Mouse (Mus musculus) stomach, postnatal 0 days (tissue): ENCODE data around the gene Tcn2. TPM values are rescaled to one million over a fixed set of nuclear protein-coding genes. Genes with fewer than 3 reads are reported as not detected.

Experiments
- ATAC-seq: fragments of 200-750 bp; cut with Nextera tagmentation; 2 replicates; pipeline ENCODE4 v1.8.0; 2017; ENCODE audit not compliant: low FRiP score, low TSS enrichment
- DNase-seq: peaks from one replicate; pipeline ENCODE4 v3.0.0-alpha.2; 2016; ENCODE audit warnings: low spot score
- H3K27ac ChIP-seq: fragments of 300-500 bp; sonication (generic); replicated peaks from 2 replicates; pipeline ENCODE4 v1.5.1; 2014; ENCODE audit warnings: mild to moderate bottlenecking, control low read depth
- H3K27me3 ChIP-seq: fragments of 300-500 bp; sonication (generic); 2 replicates; pipeline ENCODE4 v1.6.1; 2014; ENCODE audit warnings: low read length; ENCODE audit not compliant: control insufficient read depth, insufficient read depth
- H3K36me3 ChIP-seq: fragments of 300-500 bp; sonication (generic); 2 replicates; pipeline ENCODE4 v1.6.1; 2014; ENCODE audit warnings: low read length, mixed read lengths; ENCODE audit not compliant: control insufficient read depth, insufficient read depth
- H3K4me1 ChIP-seq: fragments of 300-500 bp; sonication (generic); replicated peaks from 2 replicates; pipeline ENCODE4 v1.6.1; 2014; ENCODE audit warnings: antibody characterized with exemption; ENCODE audit not compliant: control insufficient read depth, insufficient read depth
- H3K4me2 ChIP-seq: fragments of 300-500 bp; sonication (generic); replicated peaks from 2 replicates; pipeline ENCODE4 v1.6.1; 2014; ENCODE audit warnings: low read depth, mild to moderate bottlenecking, control low read depth, moderate library complexity
- H3K4me3 ChIP-seq: fragments of 300-500 bp; sonication (generic); 2 replicates; pipeline ENCODE4 v1.5.1; 2014; ENCODE audit warnings: low read depth, low read length, control low read depth
- H3K9ac ChIP-seq: fragments of 300-500 bp; sonication (generic); 2 replicates; pipeline ENCODE4 v1.6.1; 2014; ENCODE audit warnings: mild to moderate bottlenecking, low read length, control low read depth, mixed read lengths
- H3K9me3 ChIP-seq: fragments of 300-500 bp; sonication (generic); 2 replicates; pipeline ENCODE4 v1.6.1; 2016; ENCODE audit warnings: low read length; ENCODE audit not compliant: control insufficient read depth
- CTCF ChIP-seq: IDR thresholded peaks from 2 replicates; pipeline ENCODE4 v1.5.1; 2016; ENCODE audit warnings: antibody characterized with exemption, low read depth, mild to moderate bottlenecking, moderate library complexity
- EP300 ChIP-seq: optimal IDR thresholded peaks from 2 replicates; pipeline ENCODE3; 2016; ENCODE audit warnings: antibody characterized with exemption
- WGBS: fragments of 180-500 bp; shearing (Covaris S2); extraction: QIAGEN DNeasy Blood & Tissue Kit; methylation state at CpG from one replicate; pipeline ENCODE4 v1.1.7; 2014; 5-methylcytosine and 5-hydroxymethylcytosine counted together
- polyA plus RNA-seq: library from polyadenylated mRNA; unstranded; fragments of >200 nt; fragmentation: Nextera tagmentation; extraction: Ambion mirVana; gene quantifications from 2 replicates; pipeline ENCODE4 v1.2.1, GENCODE M21; 2015

The Tcn2 gene
- polyA plus RNA-seq, 1 experiment from 2014 or later = 47.5 TPM

DNA sequence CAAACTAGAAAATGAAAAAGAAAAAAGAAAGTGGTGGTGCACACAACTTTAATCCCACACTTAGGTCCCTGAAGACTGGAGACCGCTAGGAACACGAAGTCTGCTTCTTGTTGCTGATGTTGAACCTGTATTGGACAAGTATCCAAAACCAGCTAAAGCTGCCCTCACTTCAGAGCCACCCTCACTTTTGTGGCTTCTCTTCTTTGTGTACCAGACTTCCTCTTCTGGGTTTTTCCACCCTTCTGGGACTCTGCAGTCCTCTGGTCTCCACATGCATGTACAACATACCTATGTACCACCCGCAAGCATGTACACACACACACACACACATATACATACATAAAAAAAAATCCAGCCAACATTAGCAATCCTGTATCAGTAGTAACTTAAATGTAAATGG is 48.2 kb downstream of the Tcn2 start:
- no peak overlapping the region for H3K4me3 ChIP-seq
- no peak overlapping the region for H3K9ac ChIP-seq
- ATAC-seq (no peak), DNase-seq (no peak)
- TF ChIP-seq CTCF = no peak
- no peak for TF ChIP-seq EP300
- 90% methylated on average over 3 of the region's 3 CpGs for WGBS
- H3K27me3 ChIP-seq = no peaks in the 10 kb centered on the region
- no peaks in the 10 kb centered on the region for H3K36me3 ChIP-seq
- H3K27ac ChIP-seq = no peak overlapping the region
- H3K4me2 ChIP-seq = no peak overlapping the region
- no peaks in the 10 kb centered on the region for H3K9me3 ChIP-seq
- H3K4me1 ChIP-seq = no peaks in the 10 kb centered on the region

DNA sequence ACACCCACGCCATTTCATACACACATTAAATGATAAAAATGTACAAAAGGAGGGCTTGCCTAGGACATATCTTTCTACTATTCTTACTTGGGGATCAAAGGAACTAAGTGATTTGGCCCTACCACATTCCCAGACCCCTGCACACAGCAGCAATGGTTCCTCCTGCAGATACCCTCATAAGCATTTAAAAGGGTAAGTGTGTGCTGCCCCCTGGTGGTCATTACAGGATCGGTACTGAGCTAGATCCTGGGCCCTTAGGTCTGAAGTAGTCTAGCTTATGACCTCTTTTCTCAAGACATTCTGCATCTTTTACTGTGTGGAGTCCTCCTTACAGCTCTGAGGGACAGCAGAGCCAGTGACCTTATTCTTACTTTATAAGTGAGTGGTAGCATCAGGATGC is 52.1 kb downstream of the Tcn2 start:
- TF ChIP-seq CTCF (peak; percentile 90), EP300 (no peak)
- ATAC-seq = 0 out of 2 replicates have a peak, but pooled peaks have one; percentile 49
- DNase-seq = peak; percentile 70
- Histone ChIP-seq H3K4me2 (no peak overlapping the region), H3K36me3 (no peaks in the 10 kb centered on the region), H3K4me3 (no peak overlapping the region), H3K27me3 (no peaks in the 10 kb centered on the region), H3K9ac (no peak overlapping the region), H3K4me1 (no peaks in the 10 kb centered on the region), H3K27ac (no peak overlapping the region), H3K9me3 (no peaks in the 10 kb centered on the region)
- 39% methylated on average over 2 of the region's 2 CpGs for WGBS

DNA sequence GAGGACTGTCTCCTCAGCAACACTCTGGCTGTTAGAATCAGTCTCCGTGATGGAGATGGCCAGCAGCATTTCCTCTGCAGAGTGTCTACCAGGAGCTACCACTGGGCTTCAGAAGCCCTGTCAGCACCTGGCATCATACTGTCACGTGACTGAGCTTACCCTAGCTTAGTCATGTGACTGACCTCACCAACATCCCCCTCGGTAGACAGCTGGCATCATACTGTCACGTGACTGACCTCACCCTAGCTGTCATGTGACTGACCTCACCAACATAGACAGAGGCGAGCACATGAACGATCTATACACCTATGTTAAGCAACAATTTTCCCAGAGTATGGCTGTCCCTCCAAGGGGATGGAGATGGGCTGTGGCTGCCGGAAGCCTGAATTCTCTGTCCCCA is 53.3 kb downstream of the Tcn2 start:
- no peak overlapping the region for H3K9ac ChIP-seq
- WGBS = 69% methylated on average over 7 of the region's 7 CpGs
- H3K4me2 ChIP-seq = no peak overlapping the region
- no peaks in the 10 kb centered on the region for H3K36me3 ChIP-seq
- H3K9me3 ChIP-seq = no peaks in the 10 kb centered on the region
- ATAC-seq (no peak), DNase-seq (no peak)
- H3K27ac ChIP-seq = no peak overlapping the region
- no peak overlapping the region for H3K4me3 ChIP-seq
- no peaks in the 10 kb centered on the region for H3K27me3 ChIP-seq
- H3K4me1 ChIP-seq = no peaks in the 10 kb centered on the region
- TF ChIP-seq EP300 = no peak
- TF ChIP-seq CTCF = no peak

DNA sequence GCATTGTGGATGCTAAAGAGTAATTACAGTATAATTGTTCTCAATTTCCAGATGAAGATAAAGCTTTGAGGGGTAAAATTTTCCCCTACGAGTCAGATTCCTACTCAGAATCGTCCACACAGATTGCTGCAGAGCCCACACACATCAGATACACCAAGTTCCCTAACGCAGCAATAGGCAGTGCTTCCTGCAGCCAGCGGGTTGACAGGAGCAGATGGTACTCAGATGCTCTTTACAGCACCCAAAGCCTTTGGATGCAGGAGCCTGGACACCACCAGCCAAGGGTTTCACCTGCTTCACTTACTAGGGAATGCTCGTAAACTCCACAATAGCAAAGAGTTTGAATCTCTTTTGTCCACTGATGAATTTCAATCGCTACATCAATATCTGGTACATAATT is 55.5 kb downstream of the Tcn2 start:
- Histone ChIP-seq H3K9ac (no peak overlapping the region), H3K4me3 (no peak overlapping the region), H3K27me3 (no peaks in the 10 kb centered on the region), H3K4me1 (no peaks in the 10 kb centered on the region), H3K36me3 (no peaks in the 10 kb centered on the region), H3K4me2 (no peak overlapping the region), H3K9me3 (no peaks in the 10 kb centered on the region), H3K27ac (no peak overlapping the region)
- DNase-seq = no peak
- ATAC-seq = no peak
- 69% methylated on average over 6 of the region's 6 CpGs for WGBS
- TF ChIP-seq CTCF (no peak), EP300 (no peak)

Other genes with a start within 250 kb of the Tcn2 start
- 0.42 and 0.69 TPM in 2 replicates for gene Osbp2, start 68.3 kb downstream of the Tcn2 start, polyA plus RNA-seq
- gene 4921536K21Rik, start 37.1 kb downstream of the Tcn2 start, polyA plus RNA-seq = 0.12 TPM in 2 replicates
- 2.8 TPM in 2 replicates for gene Dusp18, start 36.9 kb downstream of the Tcn2 start, polyA plus RNA-seq
- gene Slc35e4, start 17.5 kb downstream of the Tcn2 start, polyA plus RNA-seq = 7.3 and 7.5 TPM in 2 replicates
- 41.8 and 42.6 TPM in 2 replicates for gene Pes1, start 31.8 kb upstream of the Tcn2 start, polyA plus RNA-seq
- 0.08 TPM in 1 of 2 replicates, not detected in the other for gene 4930556J24Rik, start 44.6 kb upstream of the Tcn2 start, polyA plus RNA-seq
- gene Gal3st1, start 51.5 kb upstream of the Tcn2 start, polyA plus RNA-seq = 43.4 and 52.0 TPM in 2 replicates
- gene Sec14l4, start 99.3 kb upstream of the Tcn2 start, polyA plus RNA-seq = 2.5 and 3.8 TPM in 2 replicates
- 0.12 and 0.15 TPM in 2 replicates for gene Sec14l3, start 132.7 kb upstream of the Tcn2 start, polyA plus RNA-seq
- 19.0 and 19.1 TPM in 2 replicates for gene Mtfp1, start 163.3 kb upstream of the Tcn2 start, polyA plus RNA-seq
- 0.95 and 1.5 TPM in 2 replicates for gene Sec14l2, start 191.3 kb upstream of the Tcn2 start, polyA plus RNA-seq
- 19.6 and 23.2 TPM in 2 replicates for gene Rnf215, start 203.0 kb upstream of the Tcn2 start, polyA plus RNA-seq
- gene Ccdc157, start 228.1 kb upstream of the Tcn2 start, polyA plus RNA-seq = 2.1 and 2.2 TPM in 2 replicates
- 16.0 and 16.5 TPM in 2 replicates for gene Sf3a1, start 228.2 kb upstream of the Tcn2 start, polyA plus RNA-seq